In the genomic region with DNA sequence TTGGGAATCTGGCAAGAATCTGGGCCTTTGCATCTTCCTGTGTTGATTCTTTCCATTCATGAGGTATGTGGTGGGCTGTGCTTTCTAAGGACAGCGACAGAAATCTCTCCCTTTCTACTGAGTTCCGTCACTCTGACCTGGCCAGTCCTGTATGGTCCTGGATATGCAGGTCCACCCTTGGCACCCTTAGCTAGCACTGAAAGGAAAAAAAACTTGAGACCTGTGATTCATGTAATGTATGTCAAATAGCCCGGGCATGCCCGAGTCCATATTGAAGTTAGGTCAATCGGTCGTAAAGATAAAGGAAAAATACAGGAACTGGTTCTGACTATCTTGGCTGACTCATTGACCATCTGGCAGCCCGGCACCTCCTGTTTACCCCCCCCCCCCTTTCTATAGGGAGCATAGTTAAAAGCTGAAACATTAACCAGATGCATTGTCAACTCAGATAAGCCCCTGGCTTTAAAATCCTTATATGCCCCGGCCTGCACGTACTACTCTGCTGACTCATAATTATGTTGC, we compare ENCODE assay signal across 27 mouse cellular contexts. TPM values are rescaled to one million over a fixed set of nuclear protein-coding genes. Genes with fewer than 3 reads are reported as not detected.
DNase-seq lines count a peak whose midpoint lies in the region; ATAC-seq and TF ChIP-seq lines count a peak whose summit lies in the region.
"Had no signal": no experiment of that assay in that cellular context is flagged by ENCODE, and none has a peak within 500 bp of the region (broad histone marks: within the 10 kb centered on the region; RNA-seq: fewer than 3 reads in every experiment).

No protein-coding gene starts in this region.

- no peaks in the 10 kb centered on the region for H3K36me3 ChIP-seq in intestine, postnatal 0 days (ENCODE audit: control insufficient read depth, insufficient read depth)
- no peaks in the 10 kb centered on the region for H3K36me3 ChIP-seq in intestine, embryonic 15.5 days
- H3K36me3 ChIP-seq: embryonic facial prominence, embryonic 13.5 days; embryonic facial prominence, embryonic 15.5 days; forebrain, embryonic 10.5 days; forebrain, embryonic 12.5 days; G1E had no signal

- H3K9me3 ChIP-seq in intestine, postnatal 0 days (ENCODE audit: control insufficient read depth): peaks cover 12% of the 10 kb centered on the region
- no peaks in the 10 kb centered on the region for H3K9me3 ChIP-seq in intestine, embryonic 15.5 days

- TF ChIP-seq CTCF in intestine, postnatal 0 days (IDR thresholded peaks at IDR 0.05; ENCODE audit: low read depth): no peak

- H3K4me2 ChIP-seq in intestine, postnatal 0 days (replicated peaks; ENCODE audit: low read depth): no peak overlapping the region
- no peak overlapping the region for H3K4me2 ChIP-seq in intestine, embryonic 15.5 days (replicated peaks)
- H3K4me2 ChIP-seq: embryonic facial prominence, embryonic 13.5 days; embryonic facial prominence, embryonic 15.5 days; forebrain, embryonic 12.5 days had no signal

- DNase-seq in heart, adult 11 months: peak; percentile 64
- no peak for DNase-seq in heart, adult 8-10 months (ENCODE audit: low spot score)
- peak; percentile 80 for DNase-seq in MN1 (ENCODE audit: low spot score)
- DNase-seq in spleen, adult 18-20 months: no peak
- DNase-seq: adrenal gland, adult 2 months; adrenal gland, postnatal 10 days; adrenal gland, postnatal 25 days; B cell, adult 2 months; cerebellum, adult 11 months; cerebellum, adult 18-20 months; cerebellum, adult 8-10 months; cerebellum, adult 9-11 months; cerebellum, postnatal 14 days; cerebellum, postnatal 36 days; embryo, embryonic 11 days had no signal

- 52% methylated on average over 9 of the region's 9 CpGs for WGBS in intestine, postnatal 0 days
- 74% methylated on average over 9 of the region's 9 CpGs for WGBS in intestine, embryonic 15.5 days

- H3K9ac ChIP-seq in intestine, postnatal 0 days (ENCODE audit: low read depth, low read length): no peak overlapping the region
- no peak overlapping the region for H3K9ac ChIP-seq in intestine, embryonic 15.5 days
- H3K9ac ChIP-seq: embryonic facial prominence, embryonic 13.5 days; embryonic facial prominence, embryonic 15.5 days; forebrain, embryonic 12.5 days had no signal

- H3K27ac ChIP-seq in intestine, postnatal 0 days (ENCODE audit: low read depth, low read length): no peak overlapping the region
- no peak overlapping the region for H3K27ac ChIP-seq in intestine, embryonic 15.5 days
- H3K27ac ChIP-seq: embryonic facial prominence, embryonic 13.5 days; embryonic facial prominence, embryonic 15.5 days; forebrain, embryonic 10.5 days; forebrain, embryonic 12.5 days had no signal

- H3K4me3 ChIP-seq in intestine, postnatal 0 days (ENCODE audit: low read depth, low read length): no peak overlapping the region
- no peak overlapping the region for H3K4me3 ChIP-seq in intestine, embryonic 15.5 days (replicated peaks)
- H3K4me3 ChIP-seq: embryonic facial prominence, embryonic 13.5 days; embryonic facial prominence, embryonic 15.5 days; erythroblast, embryonic 14.5 days; forebrain, embryonic 10.5 days; forebrain, embryonic 12.5 days had no signal

- peak; percentile 43; the same call in 1 of the 2 replicates for ATAC-seq in intestine, postnatal 0 days
- no peak for ATAC-seq in intestine, embryonic 15.5 days
- ATAC-seq: CD4-positive, CD25-positive, alpha-beta regulatory T cell, adult 4 months; forebrain, embryonic 14.5 days; forebrain, embryonic 16.5 days had no signal

- H3K4me1 ChIP-seq in intestine, postnatal 0 days (replicated peaks; ENCODE audit: control insufficient read depth, insufficient read depth, low read length): no peaks in the 10 kb centered on the region
- H3K4me1 ChIP-seq in intestine, embryonic 15.5 days (replicated peaks): no peaks in the 10 kb centered on the region
- H3K4me1 ChIP-seq: forebrain, embryonic 10.5 days; forebrain, embryonic 12.5 days had no signal

- H3K27me3 ChIP-seq in intestine, postnatal 0 days (replicated peaks; ENCODE audit: control insufficient read depth, insufficient read depth, low read length): no peaks in the 10 kb centered on the region
- no peaks in the 10 kb centered on the region for H3K27me3 ChIP-seq in intestine, embryonic 15.5 days (replicated peaks)
- H3K27me3 ChIP-seq: CH12.LX; embryonic facial prominence, embryonic 13.5 days; embryonic facial prominence, embryonic 15.5 days; forebrain, embryonic 12.5 days had no signal

RNA-seq across cellular contexts. Expression of a gene that starts 57.7 kb away (rescaled TPM):
- 10 to 100 TPM; 28.5 to 34.5 (median 32.8) TPM for total RNA-seq in heart, adult 8-10 months (2022)
- polyA plus RNA-seq in intestine, postnatal 0 days (2015; fragmentation: Nextera tagmentation; extraction: Ambion mirVana): 32.7 and 35.0 TPM in 2 replicates
- 65.1 and 68.3 TPM in 2 replicates for polyA plus RNA-seq in intestine, embryonic 15.5 days (2015; fragmentation: Nextera tagmentation; extraction: Ambion mirVana)

Comparison
In these comparisons a context has a peak if more than half of its experiments do, and no peak if none do; other contexts are left out.
1. DNase-seq: peak in heart, adult 11 months (single experiment) and MN1 (single experiment); none in heart, adult 8-10 months (single experiment) and spleen, adult 18-20 months (0 of 2).